Mouse (Mus musculus) CH12.LX (cell line): ENCODE results near the gene Acta1. TPM values are rescaled to one million over a fixed set of nuclear protein-coding genes. Genes with fewer than 3 reads are reported as not detected.
A peak's percentile ranks its signal among the peaks of the same experiment; 100 is the strongest.

ENCODE experiments used
- DNase-seq: peaks from one replicate; pipeline ENCODE4 v3.0.0-alpha.2; 2013; ENCODE audit errors: extremely low read depth
- H3K27ac ChIP-seq: 2 replicates; pipeline ENCODE4 v1.5.1; 2012; ENCODE audit warnings: low read depth, mild to moderate bottlenecking, control low read depth, moderate library complexity; ENCODE audit not compliant: insufficient read depth
- H3K27me3 ChIP-seq: replicated peaks from 2 replicates; pipeline ENCODE3; 2012; ENCODE audit warnings: inconsistent platforms
- H3K36me3 ChIP-seq, 2 experiments: replicated peaks in 1 of 2; 2 replicates each; pipeline versions ENCODE3 to v1.6.1; 2012; ENCODE audit warnings: inconsistent platforms in 1 of 2, low read length in 1 of 2, mild to moderate bottlenecking in 1 of 2, mixed read lengths in 1 of 2, moderate library complexity in 1 of 2; ENCODE audit not compliant: control insufficient read depth in 1 of 2, insufficient read depth in 1 of 2
- H3K4me1 ChIP-seq, 2 experiments: 2 replicates each; pipeline ENCODE4 v1.6.1; 2012; ENCODE audit warnings: inconsistent platforms in 1 of 2, moderate library complexity in 1 of 2; ENCODE audit not compliant: insufficient read depth in 2 of 2, control insufficient read depth in 1 of 2
- H3K4me2 ChIP-seq: 2 replicates; pipeline ENCODE4 v1.6.1; 2012; ENCODE audit warnings: low read depth, mild to moderate bottlenecking, control low read depth; ENCODE audit not compliant: poor library complexity, insufficient read depth, severe bottlenecking
- H3K4me3 ChIP-seq, 3 experiments: fragments of 150-350 bp in 1 of 3; sonication (generic) in 1 of 3; replicated peaks in 1 of 3; 2 replicates each; pipeline versions ENCODE3 to v1.5.1; 2011 to 2012; ENCODE audit warnings: low read depth in 2 of 3, low read length in 2 of 3, mild to moderate bottlenecking in 2 of 3, moderate library complexity in 2 of 3, control low read depth in 1 of 3, improper control_type of control experiment in 1 of 3, inconsistent platforms in 1 of 3, mixed read lengths in 1 of 3; ENCODE audit not compliant: poor library complexity in 1 of 3
- H3K79me2 ChIP-seq: replicated peaks from 2 replicates; pipeline ENCODE4 v1.6.1; 2012; ENCODE audit warnings: mild to moderate bottlenecking, moderate library complexity; ENCODE audit not compliant: control insufficient read depth, poor library complexity, insufficient read depth, severe bottlenecking; ENCODE audit errors: extremely low read depth
- H3K9ac ChIP-seq: 2 replicates; pipeline ENCODE4 v1.6.1; 2012; ENCODE audit warnings: low read depth, mild to moderate bottlenecking, control low read depth, moderate library complexity; ENCODE audit not compliant: insufficient read depth
- H3K9me3 ChIP-seq: replicated peaks from 2 replicates; pipeline ENCODE3; 2012; ENCODE audit warnings: low read length, inconsistent platforms, mixed read lengths
- BHLHE40 ChIP-seq: IDR thresholded peaks from 2 replicates; pipeline ENCODE4 v1.6.1; 2011; ENCODE audit warnings: mild to moderate bottlenecking, low read depth, low read length, improper control_type of control experiment
- CHD1 ChIP-seq: IDR thresholded peaks from 2 replicates; pipeline ENCODE4 v1.6.1; 2012; ENCODE audit warnings: low read depth, low read length, improper control_type of control experiment, inconsistent platforms
- CHD2 ChIP-seq: IDR thresholded peaks from 2 replicates; pipeline ENCODE4 v1.6.1; 2011; ENCODE audit warnings: low read length, improper control_type of control experiment
- CTCF ChIP-seq, 2 experiments: IDR thresholded peaks in 1 of 2; conservative IDR thresholded peaks in 1 of 2; 2 replicates each; pipeline ENCODE4 v1.5.1; 2011 to 2012; ENCODE audit warnings: low read depth in 2 of 2, low read length in 2 of 2, improper control_type of control experiment in 1 of 2, inconsistent platforms in 1 of 2, mild to moderate bottlenecking in 1 of 2, moderate library complexity in 1 of 2
- E2F4 ChIP-seq: IDR thresholded peaks from 2 replicates; pipeline ENCODE4 v1.6.1; 2011; ENCODE audit warnings: low read depth, low read length, improper control_type of control experiment; ENCODE audit not compliant: insufficient replicate concordance
- EP300 ChIP-seq: IDR thresholded peaks from 2 replicates; pipeline ENCODE4 v1.6.1; 2011; ENCODE audit warnings: low read length, improper control_type of control experiment
- ETS1 ChIP-seq: conservative IDR thresholded peaks from 2 replicates; pipeline ENCODE4 v1.6.1; 2012; ENCODE audit warnings: low read depth, mild to moderate bottlenecking, inconsistent platforms, low read length, improper control_type of control experiment, moderate library complexity
- HCFC1 ChIP-seq: IDR thresholded peaks from 2 replicates; pipeline ENCODE4 v1.6.1; 2012; ENCODE audit warnings: low read depth, mild to moderate bottlenecking, inconsistent platforms, low read length, improper control_type of control experiment
- IRF4 ChIP-seq: IDR thresholded peaks from 2 replicates; pipeline ENCODE4 v1.6.1; 2014; ENCODE audit warnings: low read depth, mild to moderate bottlenecking, inconsistent platforms, low read length, improper control_type of control experiment
- JUN ChIP-seq: IDR thresholded peaks from 2 replicates; pipeline ENCODE4 v1.6.1; 2011; ENCODE audit warnings: low read depth, mild to moderate bottlenecking, low read length, improper control_type of control experiment, moderate library complexity; ENCODE audit not compliant: insufficient read depth
- JUND ChIP-seq: conservative IDR thresholded peaks from 2 replicates; pipeline ENCODE4 v1.6.1; 2011; ENCODE audit warnings: low read depth, low read length, improper control_type of control experiment
- KAT2A ChIP-seq: IDR thresholded peaks from 2 replicates; pipeline ENCODE4 v1.6.1; 2012; ENCODE audit warnings: low read length, improper control_type of control experiment, inconsistent platforms; ENCODE audit not compliant: insufficient replicate concordance
- MAX ChIP-seq: IDR thresholded peaks from 2 replicates; pipeline ENCODE4 v1.6.1; 2011; ENCODE audit warnings: low read length, improper control_type of control experiment
- MEF2A ChIP-seq: IDR thresholded peaks from 2 replicates; pipeline ENCODE4 v1.6.1; 2014; ENCODE audit warnings: low read depth, mild to moderate bottlenecking, inconsistent platforms, low read length, improper control_type of control experiment, borderline replicate concordance
- MXI1 ChIP-seq: IDR thresholded peaks from 2 replicates; pipeline ENCODE4 v1.6.1; 2011; ENCODE audit warnings: mild to moderate bottlenecking, low read depth, low read length, improper control_type of control experiment
- MYC ChIP-seq: IDR thresholded peaks from 2 replicates; pipeline ENCODE4 v1.6.1; 2011; ENCODE audit warnings: low read depth, mild to moderate bottlenecking, improper control_type of control experiment, low read length
- NRF1 ChIP-seq: IDR thresholded peaks from 2 replicates; pipeline ENCODE4 v1.6.1; 2014; ENCODE audit warnings: low read depth, mild to moderate bottlenecking, inconsistent platforms, low read length, improper control_type of control experiment, moderate library complexity
- PAX5 ChIP-seq: IDR thresholded peaks from 2 replicates; pipeline ENCODE4 v1.6.1; 2012; ENCODE audit warnings: low read length, inconsistent platforms, mixed read lengths
- POLR2A ChIP-seq: IDR thresholded peaks from 2 replicates; pipeline ENCODE4 v1.6.1; 2011; ENCODE audit warnings: low read depth, mild to moderate bottlenecking, improper control_type of control experiment, low read length
- POLR2AphosphoS2 ChIP-seq: IDR thresholded peaks from 2 replicates; pipeline ENCODE4 v1.6.1; 2011; ENCODE audit warnings: low read depth, low read length, improper control_type of control experiment
- RAD21 ChIP-seq: IDR thresholded peaks from 2 replicates; pipeline ENCODE4 v1.6.1; 2011; ENCODE audit warnings: low read depth, mild to moderate bottlenecking, low read length, improper control_type of control experiment, moderate library complexity
- RCOR1 ChIP-seq: conservative IDR thresholded peaks from 2 replicates; pipeline ENCODE4 v1.6.1; 2012; ENCODE audit warnings: low read depth, mild to moderate bottlenecking, inconsistent platforms, low read length, improper control_type of control experiment
- SIN3A ChIP-seq: IDR thresholded peaks from 2 replicates; pipeline ENCODE4 v1.6.1; 2012; ENCODE audit warnings: low read length, improper control_type of control experiment, inconsistent platforms
- SMC3 ChIP-seq: IDR thresholded peaks from 2 replicates; pipeline ENCODE4 v1.6.1; 2011; ENCODE audit warnings: low read depth, low read length, improper control_type of control experiment
- TBP ChIP-seq: conservative IDR thresholded peaks from 2 replicates; pipeline ENCODE4 v1.6.1; 2011; ENCODE audit warnings: low read depth, low read length, improper control_type of control experiment
- TCF12 ChIP-seq: IDR thresholded peaks from 2 replicates; pipeline ENCODE4 v1.6.1; 2014; ENCODE audit warnings: low read depth, mild to moderate bottlenecking, inconsistent platforms, low read length, improper control_type of control experiment
- UBTF ChIP-seq: IDR thresholded peaks from 2 replicates; pipeline ENCODE4 v1.6.1; 2012; ENCODE audit warnings: low read depth, mild to moderate bottlenecking, inconsistent platforms, low read length, improper control_type of control experiment, moderate library complexity
- USF1 ChIP-seq: IDR thresholded peaks from 2 replicates; pipeline ENCODE4 v1.6.1; 2014; ENCODE audit warnings: low read depth, mild to moderate bottlenecking, inconsistent platforms, low read length, improper control_type of control experiment
- USF2 ChIP-seq: conservative IDR thresholded peaks from 2 replicates; pipeline ENCODE4 v1.6.1; 2011; ENCODE audit warnings: low read depth, low read length, improper control_type of control experiment
- ZKSCAN1 ChIP-seq: IDR thresholded peaks from 2 replicates; pipeline ENCODE4 v1.6.1; 2012; ENCODE audit warnings: low read depth, inconsistent platforms, low read length, improper control_type of control experiment, borderline replicate concordance
- ZNF384 ChIP-seq: IDR thresholded peaks from 2 replicates; pipeline ENCODE4 v1.6.1; 2012; ENCODE audit warnings: low read depth, low read length, improper control_type of control experiment, inconsistent platforms
- dilution Hi-C: fragments of 300-500 bp; cut with MboI; formaldehyde crosslinking; loops from 2 replicates; pipeline ENCODE4 v1.14.3; 2020; ENCODE audit warnings: low sequenced_read_pairs; ENCODE audit not compliant: extremely low pct_unique_long_range_greater_than_20kb, extremely low pct_ligation_motif_present
- in situ Hi-C: fragments of 300-500 bp; cut with MboI; formaldehyde crosslinking; loops from 3 replicates; pipeline ENCODE4 v1.14.3; 2019; ENCODE audit warnings: low sequenced_read_pairs, low pct_ligation_motif_present, low pct_unique_long_range_greater_than_20kb, mixed read lengths
- polyA plus RNA-seq: library from polyadenylated mRNA; unstranded; fragments of >175 nt; gene quantifications from 2 replicates; pipeline ENCODE4 v1.2.1, GENCODE M21; 2012; ENCODE audit warnings: low read depth; ENCODE audit not compliant: insufficient read length
- total RNA-seq, 2 experiments: library from RNA; depleted of rRNA; stranded (reverse); fragments of 300-350 nt in 1 of 2; fragments of >200 nt in 1 of 2; gene quantifications; 2 replicates each; pipeline ENCODE4 v1.2.3; 2012 to 2014

Gene Acta1
- total and polyA plus RNA-seq, 3 experiments = 0.27 TPM; not detected in 2

GRCm38 (mm10) chr8:123851590-123851989 lies 43.0 kb downstream of the Acta1 start:
- in situ Hi-C loops (no loop called here), dilution Hi-C loops (no loop called here)
- peaks cover 0 to 17% of the 10 kb centered on the region in 2 experiments for H3K36me3 ChIP-seq
- DNase-seq = no peak
- H3K79me2 ChIP-seq = peaks cover 16% of the 10 kb centered on the region
- H3K9me3 ChIP-seq = peaks cover 3% of the 10 kb centered on the region
- H3K27me3 ChIP-seq = no peaks in the 10 kb centered on the region
- H3K4me3 ChIP-seq = no peak overlapping the region
- TF ChIP-seq ZNF384 (no peak), HCFC1 (no peak), USF2 (no peak), ZKSCAN1 (no peak), CHD2 (no peak), MYC (no peak), MXI1 (no peak), BHLHE40 (no peak), TCF12 (no peak), JUN (no peak), SIN3A (no peak), JUND (no peak), NRF1 (no peak), CTCF (conservative IDR thresholded peaks at IDR 0.05 in 1 of 2, IDR thresholded peaks at IDR 0.05 in 1 of 2; ENCODE audit: low read depth in 2 of 2, low read length in 2 of 2) (no peak)
- TF ChIP-seq, all 38 proteins: peak for 0
- H3K27ac ChIP-seq = no peak overlapping the region
- H3K4me2 ChIP-seq = no peak overlapping the region
- H3K4me1 ChIP-seq = peaks cover 3 to 32% of the 10 kb centered on the region in 2 experiments; a peak in 3 of 4 replicates
- no peak overlapping the region for H3K9ac ChIP-seq

- Histone ChIP-seq H3K27ac (no peak overlapping the region), H3K4me2 (peak overlapping the region; percentile 76; the same call in 1 of the 2 replicates), H3K79me2 (peaks cover 13% of the 10 kb centered on the region; the same call in 1 of the 2 replicates), H3K4me1 (peaks cover 3 to 43% of the 10 kb centered on the region in 2 experiments; a peak in 3 of 4 replicates), H3K27me3 (no peaks in the 10 kb centered on the region), H3K36me3 (peaks cover 1 to 27% of the 10 kb centered on the region in 2 experiments), H3K9ac (peak overlapping the region; percentile 95), H3K4me3 (peak overlapping the region; percentile 59 to 80 (median 74)), H3K9me3 (no peaks in the 10 kb centered on the region)
- dilution Hi-C loops (no loop called here), in situ Hi-C loops (no loop called here)
- peak; percentile 88 for DNase-seq
- TF ChIP-seq TCF12 (peak; percentile 43; the same call in 1 of the 2 replicates), HCFC1 (peak; percentile 75), TBP (peak; percentile 80), RCOR1 (0 out of 2 replicates have a peak, but pooled peaks have one; percentile 25), MAX (peak; percentile 89), E2F4 (0 out of 2 replicates have a peak, but pooled peaks have one; percentile 26), USF2 (peak; percentile 74), RAD21 (no peak), POLR2A (peak; percentile 72), PAX5 (no peak), MEF2A (no peak; the same call in 1 of the 2 replicates), BHLHE40 (peak; percentile 97), SMC3 (no peak), JUN (peak; percentile 94), MYC (peak; percentile 72), POLR2AphosphoS2 (peak; percentile 45; the same call in 1 of the 2 replicates), ETS1 (peak; percentile 61; the same call in 1 of the 2 replicates), EP300 (0 out of 2 replicates have a peak, but pooled peaks have one; percentile 36), IRF4 (no peak), NRF1 (no peak), UBTF (no peak), MXI1 (peak; percentile 90), KAT2A (0 out of 2 replicates have a peak, but pooled peaks have one; percentile 45), USF1 (peak; percentile 85), CHD1 (no peak; the same call in 1 of the 2 replicates), CHD2 (peak; percentile 28; the same call in 1 of the 2 replicates), CTCF (conservative IDR thresholded peaks at IDR 0.05 in 1 of 2, IDR thresholded peaks at IDR 0.05 in 1 of 2; ENCODE audit: low read depth in 2 of 2, low read length in 2 of 2) (no peak)
Observed at GRCm38 (mm10) chr8:123849352-123849751, 45.2 kb downstream of the Acta1 start.
